Mouse (Mus musculus): ENCODE results near the gene Ptafr.
A peak's percentile ranks its signal among the peaks of the same experiment; 100 is the strongest.

DNA sequence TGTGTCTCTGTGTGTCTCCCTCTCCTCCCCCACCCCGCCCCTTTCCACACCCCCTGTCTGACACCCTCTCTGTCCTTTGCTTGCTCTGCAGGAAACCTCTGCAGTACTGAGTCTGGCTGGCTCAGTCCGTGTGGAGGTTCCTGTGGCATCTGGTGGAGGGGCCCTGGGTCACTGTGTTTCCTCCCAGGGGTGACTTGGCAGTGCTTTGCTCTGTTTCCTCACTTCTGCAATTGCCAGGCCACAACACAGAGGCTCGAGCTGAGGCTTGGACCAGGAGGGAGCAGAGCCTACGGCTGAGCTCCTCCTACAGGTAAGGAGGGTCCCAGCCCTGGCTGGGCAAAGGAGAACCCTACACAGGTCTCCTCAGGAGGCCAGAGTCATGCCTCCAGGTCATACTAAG is at the start of gene Ptafr:
- peak; percentile 76 for TF ChIP-seq POLR2A (IDR thresholded peaks at IDR 0.05; ENCODE audit: borderline replicate concordance, control insufficient read depth, low read depth, low read length)
- TF ChIP-seq CTCF (IDR thresholded peaks at IDR 0.05; ENCODE audit: control insufficient read depth, insufficient read depth, low read length) = no peak
